Mouse (Mus musculus) embryo, embryonic 9.5 days (tissue): ENCODE results near the gene Map4k2.

Experiments
- DNase-seq: peaks from one replicate; pipeline ENCODE4 v3.0.0-alpha.2; 2017; ENCODE audit errors: extremely low spot score

Map4k2 gene

DNA sequence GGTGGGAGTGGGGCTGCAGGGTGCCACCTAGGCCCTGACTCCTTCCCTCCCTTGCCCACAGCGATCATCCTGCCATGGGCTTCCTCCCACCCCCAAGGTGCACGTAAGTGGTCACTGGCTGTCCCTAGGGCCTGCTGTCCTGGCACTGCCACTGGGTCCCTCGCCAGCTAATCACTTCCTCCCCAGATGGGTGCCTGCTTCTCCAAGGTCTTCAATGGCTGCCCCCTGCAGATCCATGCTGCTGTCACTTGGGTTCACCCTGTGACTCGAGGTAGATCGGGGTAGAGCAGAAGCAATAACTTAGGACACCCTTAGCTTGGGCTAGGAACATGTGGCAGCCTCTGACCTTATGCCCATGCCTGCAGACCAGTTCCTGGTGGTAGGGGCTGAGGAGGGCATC is 5.1 kb downstream of the Map4k2 start:
- DNase-seq: no peak

- no peak for DNase-seq
Observed at GRCm38 (mm10) chr19:6346661-6347060, 5.7 kb downstream of the Map4k2 start.

GRCm38 (mm10) chr19:6347615-6348014 is 6.7 kb downstream of the Map4k2 start:
- DNase-seq: no peak

DNA sequence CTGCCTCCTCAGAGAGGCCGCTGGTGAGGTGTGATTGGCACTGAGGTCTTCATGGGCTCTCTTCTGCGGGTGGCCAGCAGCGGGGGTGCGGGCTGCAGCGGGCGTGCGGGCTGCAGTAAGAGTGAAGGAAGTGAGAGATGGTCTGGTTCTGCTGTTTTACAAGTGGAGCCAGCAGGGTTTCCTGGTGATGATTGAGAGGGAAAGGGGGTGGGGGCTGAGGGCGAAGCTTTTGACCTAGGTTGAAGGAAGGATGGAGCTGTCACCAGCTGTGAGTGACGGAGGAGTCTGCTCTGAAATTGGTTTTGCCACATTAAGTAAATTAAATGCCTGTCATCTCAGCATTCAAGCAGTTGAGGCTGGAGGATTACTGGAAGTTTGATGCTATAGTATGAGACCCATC is 7.8 kb downstream of the Map4k2 start:
- DNase-seq: peak; percentile 24

DNA sequence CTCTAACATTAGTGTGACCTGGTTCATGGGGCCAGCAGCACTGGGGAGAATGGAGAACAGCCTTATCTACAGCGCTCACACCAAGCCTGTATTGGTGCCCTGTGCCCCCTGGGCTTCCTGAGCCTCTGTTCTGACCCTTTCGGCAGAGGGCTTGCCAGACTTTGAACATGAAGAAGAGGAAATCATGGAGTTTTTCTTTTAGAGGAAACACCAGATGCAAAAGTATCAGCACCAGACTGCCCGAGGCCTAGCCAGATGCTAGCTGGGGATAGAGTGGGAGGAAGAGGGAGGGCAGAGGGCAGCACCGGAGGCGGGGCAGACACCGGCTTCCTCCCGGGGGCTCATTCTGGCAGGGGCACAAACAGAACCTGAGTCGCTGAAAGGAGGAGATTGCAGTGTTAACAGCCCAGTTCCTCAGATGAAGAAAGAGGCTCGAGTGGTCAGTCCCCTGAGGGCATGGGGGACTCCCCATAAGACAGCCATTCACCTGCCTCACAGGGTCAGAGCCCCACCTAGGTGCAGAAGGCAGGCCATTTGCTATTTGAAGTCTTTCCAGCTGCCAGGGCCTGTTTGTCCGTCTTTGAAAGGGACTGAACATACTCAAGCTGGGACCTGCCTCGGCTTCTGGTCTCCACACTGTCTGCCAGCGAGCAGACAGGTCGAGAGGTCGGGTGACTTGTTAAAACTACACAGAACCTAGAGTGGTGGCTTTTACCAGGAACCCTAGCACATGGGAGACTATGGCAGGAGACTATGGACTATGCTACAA is 8.5 kb downstream of the Map4k2 start:
- DNase-seq: peak; percentile 57

DNA sequence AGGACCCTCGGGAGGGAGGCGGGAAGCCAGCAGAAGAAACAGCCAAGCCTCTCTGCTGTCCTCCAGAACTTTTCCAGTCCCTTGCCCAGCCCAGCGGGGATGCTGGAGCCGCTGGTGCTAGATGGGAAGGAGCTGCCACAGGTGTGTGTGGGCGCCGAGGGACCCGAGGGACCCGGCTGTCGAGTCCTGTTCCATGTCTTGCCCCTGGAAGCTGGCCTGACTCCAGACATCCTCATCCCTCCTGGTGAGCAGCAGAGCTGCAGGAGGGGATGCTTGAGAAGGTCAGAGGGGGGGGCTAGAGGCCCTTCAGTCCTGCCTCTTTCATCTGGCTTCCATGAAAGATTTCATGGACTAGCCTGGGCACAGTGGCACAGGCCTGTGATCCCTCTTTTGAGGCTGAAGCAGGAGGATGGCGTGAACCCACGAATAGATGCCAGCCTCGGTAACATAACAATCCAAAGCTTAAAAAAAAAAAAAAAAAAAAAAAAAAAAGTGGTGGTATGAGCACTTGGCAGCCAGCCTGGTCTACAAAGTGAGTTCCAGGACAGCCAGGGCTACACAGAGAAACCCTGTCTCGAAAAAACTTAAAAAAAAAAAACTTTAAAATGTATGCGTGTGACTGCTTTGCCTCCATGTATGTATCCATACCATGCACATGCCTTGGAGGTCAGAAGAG is 10.6 kb downstream of the Map4k2 start:
- DNase-seq: no peak

DNA sequence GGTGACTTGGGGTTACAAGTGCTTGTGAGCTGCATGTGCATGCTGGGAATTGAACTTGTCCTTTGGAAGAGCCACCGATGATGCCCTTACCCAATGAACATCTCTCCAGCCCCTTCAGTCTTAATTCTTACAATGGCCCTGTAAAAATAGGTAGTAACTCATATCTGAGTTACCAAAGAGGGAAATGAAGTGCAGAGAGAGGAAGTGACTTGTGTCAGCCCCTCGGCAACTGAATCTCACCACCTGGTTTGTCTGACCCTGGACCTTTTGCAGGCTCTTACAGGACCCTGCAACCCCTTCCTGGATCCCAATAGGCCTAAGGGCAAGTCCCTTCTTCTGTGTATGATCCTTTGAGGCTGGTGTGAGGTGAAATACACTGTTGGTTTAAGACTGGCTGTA is 11.2 kb downstream of the Map4k2 start:
- no peak for DNase-seq

DNA sequence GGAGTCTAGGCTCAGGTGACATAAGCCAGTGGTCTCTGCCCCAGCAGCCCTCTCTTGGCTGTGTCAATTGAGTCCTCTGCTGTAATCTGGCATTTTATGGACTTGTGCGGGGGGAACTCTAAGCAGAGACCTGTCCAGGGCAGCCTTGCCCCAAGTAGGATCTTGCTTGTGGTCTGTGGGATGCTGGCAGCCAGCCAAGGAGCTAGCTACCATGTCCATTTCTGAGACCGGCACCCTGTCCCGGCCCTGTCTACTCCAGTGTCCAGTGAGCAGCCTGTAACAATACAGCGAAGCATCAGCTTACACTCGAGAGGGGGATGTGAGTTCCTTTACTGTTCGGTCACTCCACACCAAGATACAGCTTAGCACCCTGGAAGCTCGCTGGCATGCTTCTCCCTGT is 13.1 kb downstream of the Map4k2 start:
- no peak for DNase-seq

DNA sequence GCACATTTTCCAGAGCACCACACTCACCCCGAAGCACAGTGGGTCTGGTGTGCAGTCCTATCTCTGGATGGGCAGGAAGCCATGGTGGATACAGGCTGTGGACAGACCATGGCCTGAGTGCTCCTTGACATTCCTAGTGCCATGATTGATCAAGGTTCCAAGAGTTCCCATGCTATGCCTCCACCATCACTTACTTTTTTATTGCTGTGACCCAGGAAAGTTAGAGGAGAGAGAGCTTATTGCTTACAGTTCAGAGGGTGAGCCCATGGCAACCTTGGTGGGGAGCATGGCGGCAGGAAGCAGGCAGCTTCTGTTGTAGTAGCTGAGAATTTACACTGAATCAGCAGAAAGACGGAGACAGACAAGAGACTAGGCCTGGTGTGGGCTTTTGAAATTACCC is 20.4 kb downstream of the Map4k2 start:
- no peak for DNase-seq

DNA sequence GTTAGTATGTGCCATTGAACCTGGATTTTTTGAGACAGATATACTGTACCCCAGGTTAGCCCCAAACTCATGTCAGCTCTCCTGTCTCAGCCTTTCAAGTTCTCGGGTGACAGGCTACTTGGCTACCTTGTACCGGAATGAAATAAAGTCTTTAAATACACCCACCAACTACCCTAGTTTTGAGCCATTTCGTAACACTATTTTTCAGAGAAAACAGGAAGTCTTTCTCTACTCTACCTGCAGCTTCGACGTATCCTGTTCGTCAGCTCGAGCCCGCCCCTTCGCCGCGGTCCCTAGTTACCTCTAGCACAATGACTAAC is 22.1 kb downstream of the Map4k2 start:
- DNase-seq: no peak

- DNase-seq: peak; percentile 99
Observed at GRCm38 (mm10) chr19:6363411-6364240, 22.7 kb downstream of the Map4k2 start, which contains the start of gene Sf1. Gene Sf1, plus strand, starts transcription at chr19:6363690.

- peak; percentile 86 for DNase-seq
Observed at GRCm38 (mm10) chr19:6364317-6364725, 23.4 kb downstream of the Map4k2 start.

DNA sequence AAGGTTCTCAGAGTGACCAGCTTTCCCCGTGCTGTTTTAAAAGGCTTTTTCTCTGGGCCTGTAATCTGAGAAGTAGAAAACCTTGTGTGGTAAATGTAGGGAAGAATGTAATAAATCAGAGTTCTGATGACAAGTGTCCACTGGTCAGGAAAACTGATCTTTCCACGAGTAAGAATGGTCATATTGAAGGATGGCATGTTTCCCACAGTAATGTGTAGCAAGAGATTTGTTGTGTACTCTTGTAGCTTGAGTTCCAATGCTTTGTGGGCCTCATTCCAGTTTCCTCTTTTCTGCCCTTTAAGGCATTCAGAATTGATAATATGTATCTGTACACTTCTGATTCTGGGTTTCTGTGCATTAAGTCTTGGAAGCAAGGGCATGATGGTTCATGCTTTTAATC is 23.9 kb downstream of the Map4k2 start:
- no peak for DNase-seq

GRCm38 (mm10) chr19:6370175-6370574 is 29.2 kb downstream of the Map4k2 start:
- no peak for DNase-seq

GRCm38 (mm10) chr19:6372433-6372832 is 31.5 kb downstream of the Map4k2 start:
- DNase-seq: no peak

DNA sequence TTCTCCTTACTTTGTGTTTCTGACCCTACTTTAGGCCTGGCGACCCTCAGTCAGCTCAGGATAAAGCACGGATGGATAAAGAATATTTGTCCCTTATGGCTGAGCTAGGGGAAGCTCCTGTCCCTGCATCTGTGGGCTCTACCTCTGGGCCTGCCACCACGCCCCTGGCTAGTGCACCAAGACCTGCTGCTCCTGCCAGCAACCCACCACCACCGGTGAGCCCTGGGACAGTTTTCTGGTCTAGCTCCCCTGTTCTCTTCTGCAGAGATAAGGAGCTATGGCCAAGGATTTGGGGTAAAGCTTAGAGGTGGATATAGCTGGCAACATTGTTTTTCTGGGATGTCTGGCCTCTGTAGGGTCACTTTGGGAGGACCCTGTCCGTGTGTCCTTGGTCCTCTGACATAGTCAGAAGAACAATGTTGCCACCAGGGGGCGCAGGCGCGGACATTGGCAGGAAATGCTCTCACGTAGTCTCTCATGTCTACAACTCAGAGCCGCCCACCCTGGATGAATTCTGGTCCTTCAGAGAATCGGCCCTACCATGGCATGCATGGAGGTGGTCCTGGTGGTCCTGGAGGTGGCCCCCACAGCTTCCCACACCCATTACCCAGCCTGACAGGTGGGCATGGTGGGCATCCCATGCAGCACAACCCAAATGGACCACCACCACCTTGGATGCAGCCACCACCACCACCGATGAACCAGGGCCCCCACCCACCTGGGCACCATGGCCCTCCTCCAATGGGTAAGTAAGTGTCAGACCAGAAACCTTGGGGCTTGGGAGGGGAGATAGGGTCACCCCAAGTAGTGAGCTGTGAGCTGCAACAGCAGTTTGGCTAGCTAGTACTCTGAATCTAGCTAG is 32.8 kb downstream of the Map4k2 start:
- DNase-seq: peak; percentile 61

- DNase-seq: no peak
Observed at GRCm38 (mm10) chr19:6374571-6374970, 33.6 kb downstream of the Map4k2 start.

GRCm38 (mm10) chr19:6375423-6376254 is 34.7 kb downstream of the Map4k2 start:
- DNase-seq: no peak

- peak; percentile 56 for DNase-seq
Observed at GRCm38 (mm10) chr19:6376255-6376564, 35.3 kb downstream of the Map4k2 start.

- no peak for DNase-seq
Observed at GRCm38 (mm10) chr19:6376643-6377042, 35.7 kb downstream of the Map4k2 start.
